Mouse (Mus musculus) bone marrow macrophage, adult 2 months (primary cell): ENCODE results near the gene Gna12.

ENCODE experiments used
- CTCF ChIP-seq: IDR thresholded peaks from 2 replicates; pipeline ENCODE4 v1.5.1; 2012; ENCODE audit warnings: low read depth, mild to moderate bottlenecking, low read length, moderate library complexity
- POLR2A ChIP-seq: IDR thresholded peaks from 2 replicates; pipeline ENCODE4 v1.6.1; 2012; ENCODE audit warnings: mild to moderate bottlenecking, low read depth, low read length, borderline replicate concordance

- TF ChIP-seq POLR2A (no peak), CTCF (no peak)
These were observed 24.5 kb upstream of the Gna12 start for GRCm38 (mm10) chr5:140854700-140855099.
